Mouse (Mus musculus): ENCODE data around the gene Crk.

Crk gene

GRCm38 (mm10) chr11:75655621-75656545 lies 23.2 kb upstream of the Crk start:
- DNase-seq (ENCODE audit: low spot score) = peak; percentile 75

- no peak for DNase-seq (ENCODE audit: low spot score)
Measured at GRCm38 (mm10) chr11:75656621-75657590, 22.2 kb upstream of the Crk start.

GRCm38 (mm10) chr11:75657841-75658240 lies 21.2 kb upstream of the Crk start:
- DNase-seq (ENCODE audit: low spot score) = no peak

DNA sequence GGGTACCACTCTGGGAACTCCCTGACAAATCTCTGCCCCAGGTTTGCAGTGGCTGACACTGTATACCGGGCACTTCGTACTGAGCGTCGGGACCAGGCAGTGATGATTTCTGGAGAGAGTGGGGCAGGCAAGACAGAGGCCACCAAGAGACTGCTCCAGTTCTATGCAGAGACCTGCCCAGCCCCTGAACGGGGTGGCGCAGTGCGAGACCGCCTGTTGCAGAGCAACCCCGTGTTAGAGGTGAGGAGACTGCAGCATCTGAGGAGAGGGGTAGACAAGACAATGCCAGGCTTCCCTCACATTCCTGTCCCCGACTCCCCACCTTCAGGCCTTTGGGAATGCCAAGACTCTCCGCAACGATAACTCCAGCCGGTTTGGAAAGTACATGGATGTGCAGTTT lies 20.7 kb upstream of the Crk start:
- no peak for DNase-seq (ENCODE audit: low spot score)

DNA sequence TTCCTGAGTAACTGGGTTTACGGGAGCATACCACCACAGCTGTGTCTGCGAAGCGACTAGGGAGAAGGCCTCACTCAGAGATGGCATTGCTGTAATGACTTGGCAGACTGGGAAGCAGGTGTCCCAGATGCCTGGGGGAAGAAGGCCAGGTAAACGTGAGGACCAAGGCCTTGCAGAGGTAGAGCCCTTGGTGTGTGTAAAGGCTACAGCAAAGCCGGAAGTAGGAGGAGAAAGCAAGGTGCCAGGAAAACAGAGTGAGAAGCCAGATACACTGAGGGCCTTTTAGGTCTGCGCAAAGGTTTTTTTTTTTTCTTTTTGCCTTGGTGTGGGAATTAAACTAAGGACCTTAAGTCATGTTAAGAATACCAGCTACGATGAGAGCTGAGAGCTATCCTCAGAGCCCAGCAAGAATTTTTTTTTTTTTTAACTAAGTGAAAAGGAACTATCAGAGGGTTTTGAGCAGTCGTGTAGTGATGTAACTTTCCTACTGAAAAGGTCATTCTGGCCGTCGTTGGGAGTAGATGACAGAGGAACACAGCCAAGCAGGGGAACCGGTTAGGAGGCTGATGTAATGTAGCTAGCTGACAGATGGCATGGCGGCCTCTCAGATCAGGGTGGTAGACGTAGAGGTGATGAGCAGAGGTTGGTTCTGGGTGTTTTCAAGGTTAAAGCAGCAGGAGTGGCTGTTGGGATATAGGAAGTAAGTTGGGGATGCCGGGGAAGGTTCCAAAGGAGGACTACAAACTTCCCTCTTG lies 19.9 kb upstream of the Crk start:
- no peak for DNase-seq (ENCODE audit: low spot score)

DNA sequence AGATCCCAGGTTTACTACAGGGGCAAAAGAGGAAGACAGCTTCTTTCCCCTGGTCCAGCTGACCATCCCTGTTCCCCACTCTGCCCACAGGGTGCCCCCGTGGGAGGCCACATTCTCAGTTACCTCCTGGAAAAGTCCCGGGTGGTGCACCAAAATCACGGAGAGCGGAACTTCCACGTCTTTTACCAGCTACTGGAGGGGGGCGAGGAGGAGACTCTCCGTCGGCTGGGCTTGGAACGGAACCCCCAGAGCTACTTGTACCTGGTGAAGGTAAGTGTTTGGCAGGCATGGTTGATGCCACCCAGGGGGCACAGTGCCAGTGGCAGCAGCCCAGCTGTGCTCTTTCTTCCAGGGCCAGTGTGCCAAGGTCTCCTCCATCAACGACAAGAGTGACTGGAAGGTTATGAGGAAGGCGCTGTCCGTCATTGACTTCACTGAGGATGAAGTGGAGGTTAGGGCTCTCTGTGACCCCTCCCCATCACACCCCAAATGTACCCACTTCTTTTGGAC lies 18.9 kb upstream of the Crk start:
- DNase-seq (ENCODE audit: low spot score) = no peak

GRCm38 (mm10) chr11:75660941-75661800 lies 17.9 kb upstream of the Crk start:
- DNase-seq (ENCODE audit: low spot score) = no peak

DNA sequence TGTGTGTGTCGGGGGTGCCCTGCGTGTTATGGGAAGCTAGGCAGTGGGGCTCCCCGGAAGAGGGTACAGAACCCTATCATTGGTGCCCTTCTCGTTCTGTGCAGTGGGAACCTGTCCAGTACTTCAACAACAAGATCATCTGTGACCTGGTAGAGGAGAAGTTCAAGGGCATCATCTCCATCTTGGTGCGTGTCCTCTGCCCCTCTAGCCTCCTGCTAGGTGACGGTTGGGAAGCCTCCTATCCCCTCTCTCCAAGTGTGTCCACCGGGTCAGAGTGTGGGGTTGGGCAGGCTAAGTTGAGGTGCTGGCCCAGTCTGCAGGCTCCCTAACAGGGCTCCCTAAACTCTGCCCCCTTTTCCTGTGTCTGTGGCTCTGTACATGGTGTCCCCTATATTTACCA lies 16.9 kb upstream of the Crk start:
- DNase-seq (ENCODE audit: low spot score) = no peak

GRCm38 (mm10) chr11:75666296-75666695 lies 12.8 kb upstream of the Crk start:
- no peak for DNase-seq (ENCODE audit: low spot score)

DNA sequence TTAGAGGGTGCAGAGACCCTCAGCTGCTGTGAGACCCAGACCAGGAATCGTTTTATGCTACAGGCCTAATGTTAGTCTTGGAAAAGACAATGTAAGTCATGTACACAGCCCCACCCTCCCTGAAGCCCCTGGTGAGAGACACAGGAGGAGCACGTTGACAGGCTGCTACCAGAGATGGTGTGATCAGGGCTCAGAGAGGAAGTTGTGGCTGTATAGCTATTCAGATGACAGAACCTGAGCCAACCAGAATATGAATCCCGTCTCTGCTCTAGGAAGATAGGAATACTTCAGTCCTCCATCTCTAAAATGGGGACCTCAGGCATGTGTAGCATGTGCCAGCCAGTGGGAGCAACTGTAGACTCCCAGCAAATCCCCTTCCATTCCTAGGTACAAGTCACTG lies 10.4 kb upstream of the Crk start:
- no peak for DNase-seq (ENCODE audit: low spot score)

DNA sequence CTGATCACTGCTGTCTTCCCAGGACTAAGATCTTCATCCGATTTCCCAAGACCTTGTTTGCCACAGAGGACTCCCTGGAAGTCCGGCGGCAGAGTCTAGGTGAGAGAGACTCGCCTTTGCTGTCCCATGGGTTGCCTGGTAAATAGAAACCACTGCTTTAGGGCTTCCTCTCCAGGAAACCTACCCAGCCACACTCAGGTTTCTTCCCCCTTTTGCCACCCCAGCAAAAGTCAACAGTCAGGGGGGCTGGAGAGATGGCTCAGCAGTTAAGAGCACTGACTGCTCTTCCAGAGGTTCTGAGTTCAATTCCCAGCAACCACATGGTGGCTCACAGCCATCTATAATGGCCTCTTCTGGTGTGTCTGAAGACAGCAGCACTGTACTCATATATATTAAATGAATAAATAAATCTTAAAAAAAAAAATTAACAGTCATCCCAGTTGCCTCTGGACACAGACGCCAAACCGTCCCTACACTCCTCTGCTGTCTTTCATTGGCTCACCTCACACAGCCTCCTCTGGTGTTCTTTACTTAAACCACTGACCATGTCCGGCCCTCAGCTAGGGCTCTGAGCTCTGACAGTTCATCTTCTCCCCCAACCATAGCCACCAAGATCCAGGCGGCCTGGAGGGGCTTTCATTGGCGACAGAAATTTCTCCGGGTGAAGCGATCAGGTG lies 9.7 kb upstream of the Crk start:
- no peak for DNase-seq (ENCODE audit: low spot score)

DNA sequence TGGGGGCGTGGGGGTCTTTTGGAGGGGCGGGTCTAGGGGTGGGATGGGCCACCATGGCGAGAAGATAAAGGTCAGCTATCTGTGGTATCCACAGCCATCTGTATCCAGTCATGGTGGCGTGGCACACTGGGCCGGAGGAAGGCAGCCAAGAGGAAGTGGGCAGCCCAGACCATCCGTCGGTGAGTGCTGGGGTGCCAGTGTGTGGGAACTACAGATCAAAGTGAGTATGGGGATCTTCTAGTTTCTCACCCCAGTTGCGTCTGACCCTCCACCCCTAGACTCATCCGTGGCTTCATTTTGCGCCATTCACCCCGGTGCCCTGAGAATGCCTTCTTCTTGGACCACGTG lies 9.2 kb upstream of the Crk start:
- DNase-seq (ENCODE audit: low spot score) = no peak

GRCm38 (mm10) chr11:75671426-75672180 lies 7.5 kb upstream of the Crk start:
- DNase-seq (ENCODE audit: low spot score) = no peak

- no peak for DNase-seq (ENCODE audit: low spot score)
Measured at GRCm38 (mm10) chr11:75673411-75673810, 5.6 kb upstream of the Crk start.

DNA sequence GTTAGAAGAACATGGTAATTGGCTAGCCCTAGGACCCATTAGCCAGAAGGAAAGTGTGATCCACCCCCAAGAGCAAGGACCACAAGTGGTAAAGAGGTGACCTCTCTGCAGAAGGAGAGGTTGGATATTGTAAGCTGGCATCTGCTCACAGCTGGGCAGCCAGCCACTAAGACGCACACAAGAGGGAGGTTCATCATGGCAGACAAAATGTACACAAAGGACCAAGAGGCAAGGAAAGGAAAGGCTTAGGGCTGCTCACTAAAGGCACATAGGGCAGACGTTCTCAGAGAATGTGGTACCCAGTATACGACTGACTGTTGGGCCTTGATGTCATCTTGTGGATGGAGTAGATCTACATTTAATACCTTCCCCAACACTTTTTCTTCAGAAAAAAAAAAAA lies 4.2 kb upstream of the Crk start:
- no peak for DNase-seq (ENCODE audit: low spot score)

DNA sequence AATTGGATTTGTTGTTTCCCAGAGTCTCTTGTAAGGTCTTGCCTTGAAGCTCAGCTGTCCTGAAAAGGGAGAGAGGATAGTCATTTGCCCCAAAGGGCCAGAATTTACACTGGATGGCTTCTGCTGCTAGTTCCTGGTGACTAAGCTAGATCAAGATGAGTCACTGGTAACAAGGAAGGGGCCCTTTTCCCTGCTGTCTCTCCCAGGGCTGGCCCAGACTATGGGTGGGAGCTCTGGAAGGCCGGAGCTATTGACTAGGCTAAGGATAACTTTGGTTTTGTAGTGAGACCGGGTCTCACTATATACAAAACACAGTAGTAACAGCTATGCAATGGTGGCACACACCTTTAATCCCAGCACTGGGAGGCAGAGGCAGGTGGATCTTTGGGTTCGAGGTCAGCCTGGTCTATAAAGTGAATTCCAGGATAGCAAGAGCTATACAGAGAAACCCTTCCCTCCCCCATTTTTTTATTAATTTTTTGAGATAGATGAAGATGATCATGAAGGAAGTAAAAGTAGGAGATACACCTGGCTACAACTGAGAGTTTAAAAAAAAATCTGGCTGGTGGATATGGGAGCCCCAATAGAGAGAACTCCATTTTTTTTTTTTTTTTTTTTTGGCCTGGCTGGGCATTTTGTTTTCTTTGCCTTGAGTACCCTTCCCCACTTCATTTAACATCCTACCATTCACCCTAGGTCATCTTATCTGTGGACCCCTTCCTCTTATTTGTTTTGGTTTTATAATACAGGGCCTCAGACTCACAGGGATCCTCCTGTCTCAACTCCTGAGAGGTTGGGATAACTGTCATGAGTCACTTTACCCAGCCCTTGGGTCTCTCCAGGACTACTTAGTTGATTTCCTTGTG lies 945 bp upstream of the Crk start:
- DNase-seq (ENCODE audit: low spot score) = no peak

DNA sequence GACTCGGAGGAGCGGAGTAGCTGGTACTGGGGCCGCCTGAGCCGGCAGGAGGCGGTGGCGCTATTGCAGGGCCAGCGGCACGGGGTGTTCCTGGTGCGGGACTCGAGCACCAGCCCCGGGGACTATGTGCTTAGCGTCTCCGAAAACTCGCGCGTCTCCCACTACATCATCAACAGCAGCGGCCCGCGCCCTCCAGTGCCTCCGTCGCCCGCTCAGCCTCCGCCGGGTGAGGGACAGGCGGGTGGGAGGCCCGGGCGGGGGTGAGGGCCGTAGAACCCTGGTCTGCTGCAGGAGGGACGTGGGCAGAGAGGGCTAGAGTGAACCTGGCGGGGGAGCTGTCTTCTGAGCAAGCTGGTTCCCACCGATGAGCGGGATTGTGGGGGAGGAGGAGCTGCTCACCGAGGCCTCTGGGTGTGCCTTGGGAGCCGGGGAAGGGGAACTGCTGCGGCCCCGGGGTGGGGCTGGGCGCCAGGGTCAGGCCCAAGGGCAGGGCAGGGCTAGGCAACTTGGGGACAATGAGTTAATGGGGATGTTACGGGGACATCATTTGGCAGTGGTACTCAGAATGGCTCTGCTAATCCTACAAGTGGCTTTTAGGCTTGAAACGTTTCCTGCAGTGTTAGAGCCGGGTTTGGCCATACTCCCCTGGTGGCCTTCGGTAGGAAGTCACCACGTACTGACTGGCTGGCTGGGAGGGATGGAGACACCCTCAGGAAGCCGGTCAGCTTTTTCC lies 546 bp downstream of the Crk start:
- DNase-seq (ENCODE audit: low spot score) = peak; percentile 51

DNA sequence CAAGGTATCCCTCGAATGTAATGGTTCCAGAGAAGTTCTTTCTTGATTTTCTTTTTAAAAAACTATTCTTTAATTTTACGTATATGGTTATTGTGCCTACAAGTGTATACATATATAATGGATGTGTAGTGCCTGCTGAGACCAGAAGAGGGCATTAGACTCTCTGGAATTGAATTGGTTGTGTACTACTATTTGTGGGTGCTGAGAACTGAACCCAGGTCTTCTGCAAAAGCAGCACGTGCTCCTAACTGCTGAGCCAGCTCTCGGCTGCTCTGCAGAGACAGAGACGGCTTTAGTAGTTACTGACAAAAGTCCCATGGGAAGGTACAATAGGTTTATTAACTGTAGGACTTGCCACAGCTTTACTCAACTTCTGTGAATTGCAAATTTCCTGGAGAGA lies 5.4 kb downstream of the Crk start:
- DNase-seq (ENCODE audit: low spot score) = no peak
